Mouse (Mus musculus) spleen, adult 2 months (tissue): ENCODE data around the gene Clec3a. TPM values are rescaled to one million over a fixed set of nuclear protein-coding genes. Genes with fewer than 3 reads are reported as not detected.
A peak's percentile ranks its signal among the peaks of the same experiment; 100 is the strongest.

Experiments used
- DNase-seq, 2 experiments: peaks; one replicate each; pipeline versions ENCODE4 v3.0.0 to v3.0.0-alpha.2; 2012 to 2021; ENCODE audit warnings: low spot score in 2 of 2, low read depth in 1 of 2
- H3K27ac ChIP-seq: fragments of 200-500 bp; 2 replicates; pipeline ENCODE4 v1.5.1; 2012; ENCODE audit warnings: low read length, inconsistent platforms; ENCODE audit not compliant: insufficient read depth
- H3K27me3 ChIP-seq: fragments of 200-500 bp; 2 replicates; pipeline ENCODE4 v1.6.1; 2012; ENCODE audit warnings: mild to moderate bottlenecking, moderate library complexity, low read length, inconsistent platforms; ENCODE audit not compliant: control insufficient read depth, insufficient read depth
- H3K36me3 ChIP-seq: fragments of 200-500 bp; 2 replicates; pipeline ENCODE4 v1.6.1; 2012; ENCODE audit warnings: mild to moderate bottlenecking, low read length, inconsistent platforms; ENCODE audit not compliant: control insufficient read depth, insufficient read depth
- H3K4me1 ChIP-seq: fragments of 200-500 bp; 2 replicates; pipeline ENCODE4 v1.6.1; 2011; ENCODE audit warnings: inconsistent platforms; ENCODE audit not compliant: control insufficient read depth, insufficient read depth, insufficient read length
- H3K4me3 ChIP-seq: fragments of 200-500 bp; 2 replicates; pipeline ENCODE4 v1.5.1; 2011; ENCODE audit warnings: mild to moderate bottlenecking, inconsistent platforms; ENCODE audit not compliant: insufficient read depth, insufficient read length; ENCODE audit errors: extremely low read depth
- CTCF ChIP-seq: fragments of 200-500 bp; IDR thresholded peaks from 2 replicates; pipeline ENCODE4 v1.5.1; 2011; ENCODE audit warnings: mild to moderate bottlenecking, inconsistent platforms; ENCODE audit not compliant: insufficient read depth, insufficient read length, insufficient replicate concordance; ENCODE audit errors: extremely low read depth
- POLR2A ChIP-seq: fragments of 200-500 bp; IDR thresholded peaks from 2 replicates; pipeline ENCODE4 v1.6.1; 2011; ENCODE audit warnings: low read depth, low read length, inconsistent platforms
- WGBS: fragments of 180-500 bp; shearing (Covaris S2); methylation state at CpG from one replicate; pipeline ENCODE4 v1.1.7; 2018; 5-methylcytosine and 5-hydroxymethylcytosine counted together
- polyA plus RNA-seq: library from polyadenylated mRNA; depleted of rRNA; stranded (reverse); fragments of >200 nt; gene quantifications from 2 replicates; pipeline ENCODE4 v1.2.3, GENCODE M21; 2012

Gene Clec3a
- polyA plus RNA-seq, 1 experiment: not detected

DNA sequence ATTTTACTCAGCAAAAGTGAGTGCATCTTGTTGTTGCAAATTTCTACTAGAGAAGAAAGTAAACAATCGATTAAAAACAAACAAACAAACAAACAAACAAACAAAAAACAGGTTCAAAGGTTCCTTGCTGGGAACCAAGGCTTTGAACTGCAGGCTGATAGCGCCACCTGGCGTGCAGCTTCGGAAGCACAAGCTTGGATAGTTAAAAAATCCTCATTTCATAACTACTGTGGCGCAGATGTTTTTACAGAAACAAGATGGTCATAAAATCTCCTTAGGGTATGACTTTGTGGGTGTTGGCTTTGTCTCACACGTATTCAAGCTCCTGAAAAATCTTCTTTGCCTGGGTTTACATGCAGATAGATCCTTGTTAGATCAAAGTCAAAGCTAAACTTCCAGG lies 20.4 kb downstream of the Clec3a start:
- WGBS: 8% methylated on average over 6 of the region's 6 CpGs
- H3K4me3 ChIP-seq: no peak overlapping the region
- H3K27me3 ChIP-seq: no peaks in the 10 kb centered on the region

DNA sequence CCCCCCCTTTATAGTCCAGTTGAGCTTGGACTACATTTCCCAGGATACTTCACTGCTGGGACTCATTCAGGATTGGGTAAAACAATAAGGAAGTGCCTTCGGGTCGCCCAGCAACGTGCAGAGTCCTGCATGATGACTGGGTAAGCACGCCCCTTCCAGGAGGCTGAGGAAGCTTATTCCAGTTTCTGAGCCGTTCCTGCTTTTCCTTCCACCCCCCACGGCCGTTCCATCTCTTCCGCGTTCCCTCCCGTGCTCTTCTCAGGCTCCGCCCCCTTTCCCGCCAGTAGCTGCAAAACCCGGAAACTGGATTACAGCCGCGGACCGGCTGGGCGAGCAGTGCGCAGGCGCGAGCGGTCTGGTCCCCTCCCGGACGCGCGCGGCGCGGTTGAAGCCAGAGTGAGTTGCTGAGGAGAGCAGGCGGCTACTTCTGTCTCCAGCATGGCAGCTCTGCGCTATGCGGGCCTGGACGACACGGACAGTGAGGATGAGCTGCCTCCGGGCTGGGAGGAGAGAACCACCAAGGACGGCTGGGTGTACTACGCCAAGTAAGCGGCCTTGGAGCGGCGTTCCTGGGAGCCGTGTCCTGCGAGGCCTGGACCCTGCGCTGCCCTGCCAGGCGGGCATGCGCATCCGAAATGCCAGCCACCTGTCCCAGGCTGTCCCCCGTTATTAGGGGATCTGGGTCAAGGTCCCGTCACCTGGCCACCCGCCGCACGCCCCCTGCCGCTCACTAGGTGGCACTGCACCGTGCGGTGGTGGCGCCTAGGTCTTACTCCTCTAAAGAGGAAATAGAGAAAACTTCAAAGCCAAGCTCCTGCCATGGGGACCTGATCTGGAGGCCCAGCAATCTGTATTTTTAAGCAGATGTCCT lies 21.7 kb downstream of the Clec3a start, which contains the start of gene Wwox:
Gene Wwox, plus strand, starts transcription at position 322 of the 871 bp plus-strand sequence.
- H3K36me3 ChIP-seq: no peaks in the 10 kb centered on the region
- peak; percentile 96 for DNase-seq
- WGBS: under 1% methylated on average over 54 of the region's 54 CpGs
- peaks cover 2% of the 10 kb centered on the region; the same call in 1 of the 2 replicates for H3K4me1 ChIP-seq
- peak within 1 kb of the TSS; percentile 87 for H3K4me3 ChIP-seq
- H3K27me3 ChIP-seq: no peaks in the 10 kb centered on the region
- H3K27ac ChIP-seq: peak within 1 kb of the TSS; percentile 76
- TF ChIP-seq CTCF (peak; percentile 87), POLR2A (peak; percentile 24; the same call in 1 of the 2 replicates)

More for the DNA sequence above, 20.4 kb downstream of the Clec3a start:
- peaks cover 2% of the 10 kb centered on the region; the same call in 1 of the 2 replicates for H3K4me1 ChIP-seq
- H3K36me3 ChIP-seq: no peaks in the 10 kb centered on the region
- peak; percentile 25 to 34 for DNase-seq
- no peak overlapping the region for H3K27ac ChIP-seq
- peak; percentile 69; the same call in 1 of the 2 replicates for TF ChIP-seq CTCF
- no peak for TF ChIP-seq POLR2A

GRCm38 (mm10) chr8:114440205-114440589 lies 22.3 kb downstream of the Clec3a start:
- H3K27ac ChIP-seq: no peak overlapping the region; the same call in 1 of the 2 replicates
- WGBS: 28% methylated on average over 5 of the region's 5 CpGs
- no peaks in the 10 kb centered on the region for H3K36me3 ChIP-seq
- no peak for DNase-seq
- peak overlapping the region; percentile 87; the same call in 1 of the 2 replicates for H3K4me3 ChIP-seq
- TF ChIP-seq CTCF (no peak), POLR2A (no peak)
- H3K4me1 ChIP-seq: peaks cover 2% of the 10 kb centered on the region; the same call in 1 of the 2 replicates
- no peaks in the 10 kb centered on the region for H3K27me3 ChIP-seq

DNA sequence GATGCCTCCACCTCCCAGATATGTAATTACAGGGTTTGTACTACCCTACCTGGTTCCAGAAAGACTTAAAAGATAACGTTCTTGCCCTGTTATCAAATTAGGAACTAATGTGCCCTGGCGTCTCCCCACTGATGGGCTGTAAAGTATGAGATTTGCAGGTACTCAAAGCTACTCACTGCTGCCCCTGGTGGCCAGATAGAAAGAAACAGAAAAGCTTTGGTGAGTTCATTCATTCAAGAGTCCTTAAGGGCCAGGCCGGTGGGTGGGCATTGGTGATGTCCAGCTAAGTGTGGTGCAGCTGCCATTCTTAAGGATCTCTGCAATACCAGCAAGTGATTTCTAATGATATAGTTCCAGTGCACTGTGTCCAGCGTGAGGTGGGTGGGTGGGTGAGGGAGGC lies 23.7 kb downstream of the Clec3a start:
- WGBS: 83% methylated on average over 4 of the region's 4 CpGs
- Histone ChIP-seq H3K4me1 (peaks cover 2% of the 10 kb centered on the region; the same call in 1 of the 2 replicates), H3K4me3 (no peak overlapping the region), H3K27me3 (no peaks in the 10 kb centered on the region), H3K36me3 (no peaks in the 10 kb centered on the region), H3K27ac (no peak overlapping the region)
- peak in 1 of 2 experiments; percentile 47 for DNase-seq
- TF ChIP-seq POLR2A (no peak), CTCF (peak; percentile 21; the same call in 1 of the 2 replicates)

DNA sequence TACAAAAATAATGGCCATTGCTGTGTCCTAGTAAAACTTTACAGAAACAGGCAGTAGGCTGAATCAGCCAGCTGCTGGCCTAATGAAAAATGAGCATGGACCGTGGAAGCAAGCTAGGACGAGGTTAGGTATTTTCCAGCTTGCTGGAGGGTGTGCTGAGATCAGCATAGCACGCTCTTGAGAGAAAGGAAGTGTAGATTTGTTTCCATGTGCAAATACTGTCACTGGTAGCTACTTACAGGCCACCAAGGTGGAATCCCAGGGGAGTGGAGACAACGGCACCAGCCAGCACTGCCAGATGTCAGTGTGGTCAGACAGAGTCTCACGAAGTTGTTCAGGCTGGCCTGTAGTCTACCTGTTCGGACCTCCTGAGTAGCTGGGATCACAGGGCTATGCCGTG lies 29.0 kb downstream of the Clec3a start:
- Histone ChIP-seq H3K27ac (no peak overlapping the region), H3K4me1 (no peaks in the 10 kb centered on the region), H3K4me3 (no peak overlapping the region), H3K27me3 (no peaks in the 10 kb centered on the region), H3K36me3 (peaks cover 14% of the 10 kb centered on the region)
- DNase-seq: no peak
- TF ChIP-seq CTCF: no peak
- no peak for TF ChIP-seq POLR2A
- 82% methylated on average over 7 of the region's 7 CpGs for WGBS

- WGBS: 91% methylated on average over 8 of the region's 8 CpGs
- H3K27ac ChIP-seq: no peak overlapping the region
- no peaks in the 10 kb centered on the region for H3K4me1 ChIP-seq
- no peak for DNase-seq
- H3K36me3 ChIP-seq: peaks cover 14% of the 10 kb centered on the region
- no peaks in the 10 kb centered on the region for H3K27me3 ChIP-seq
- TF ChIP-seq CTCF (no peak), POLR2A (no peak)
- H3K4me3 ChIP-seq: no peak overlapping the region
Measured at GRCm38 (mm10) chr8:114452278-114452677, 34.4 kb downstream of the Clec3a start.

DNA sequence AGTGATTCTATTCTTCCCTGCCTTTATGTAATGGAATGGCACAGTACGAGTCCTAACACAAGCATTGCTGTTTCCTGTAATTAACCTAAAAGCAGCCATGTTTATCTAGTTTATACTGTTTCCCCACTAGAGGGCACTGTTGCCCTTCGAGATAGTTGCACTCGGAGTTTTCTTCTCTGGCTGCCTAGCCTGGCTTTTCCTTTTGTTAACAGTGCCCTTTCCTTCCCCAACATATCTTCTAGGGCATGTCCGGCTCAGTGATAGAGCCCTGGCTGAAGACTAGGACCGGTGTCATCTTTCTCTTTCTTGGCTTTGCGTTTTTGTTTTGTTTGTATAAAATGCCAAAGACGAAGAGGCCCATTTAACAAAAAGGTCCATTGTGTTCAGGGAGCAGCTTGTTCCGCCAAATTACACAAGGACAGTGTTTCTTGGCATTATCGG lies 34.9 kb downstream of the Clec3a start:
- peak; percentile 32 to 43 for DNase-seq

More for the DNA sequence above, 34.9 kb downstream of the Clec3a start:
- H3K4me1 ChIP-seq: no peaks in the 10 kb centered on the region
- peak; percentile 52; the same call in 1 of the 2 replicates for TF ChIP-seq CTCF
- no peak for TF ChIP-seq POLR2A
- no peak overlapping the region for H3K4me3 ChIP-seq
- 34% methylated on average over 9 of the region's 9 CpGs for WGBS
- no peak overlapping the region for H3K27ac ChIP-seq
- H3K36me3 ChIP-seq: peaks cover 14% of the 10 kb centered on the region
- no peaks in the 10 kb centered on the region for H3K27me3 ChIP-seq
